Mouse (Mus musculus): Measurements from ENCODE around the gene Treml4.

- TF ChIP-seq TAL1 (IDR thresholded peaks at IDR 0.05; ENCODE audit: low read length) (no peak), GATA1 (IDR thresholded peaks at IDR 0.05; ENCODE audit: low read length) (no peak)
Observed at GRCm38 (mm10) chr17:48324258-48324657, 60.2 kb downstream of the Treml4 start.

Measured in erythroblast, embryonic 14.5 days (primary cell).